Comparison of ENCODE assay signal across 29 mouse cellular contexts in the genomic region with DNA sequence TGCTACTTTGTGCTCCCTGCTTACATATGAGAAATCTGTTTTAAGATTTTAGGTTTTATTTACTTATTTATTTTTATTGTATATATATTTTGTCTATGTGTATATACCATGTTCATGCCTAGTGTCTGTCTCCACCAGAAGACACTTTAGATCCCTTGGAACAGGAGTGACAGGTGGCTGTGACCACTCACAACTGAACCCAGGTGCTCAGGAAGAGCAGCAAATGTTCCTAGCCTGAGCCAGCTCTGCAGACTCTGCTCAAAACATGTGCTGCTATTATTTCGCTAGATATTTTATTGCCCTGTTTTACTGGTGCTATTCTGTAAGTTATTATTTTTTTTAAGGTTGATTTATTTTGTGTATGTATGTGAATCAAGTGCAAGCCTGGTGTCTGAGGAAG.
"Had no signal": no experiment of that assay in that cellular context is flagged by ENCODE, and none has a peak within 500 bp of the region (broad histone marks: within the 10 kb centered on the region; RNA-seq: fewer than 3 reads in every experiment).

No protein-coding gene starts in this region.

- H3K27ac ChIP-seq: heart, embryonic 10.5 days; heart, embryonic 13.5 days; heart, embryonic 15.5 days; hindbrain, embryonic 10.5 days; hindbrain, embryonic 12.5 days; hindbrain, embryonic 13.5 days; hindbrain, embryonic 14.5 days; hindbrain, embryonic 15.5 days; hindbrain, postnatal 0 days; intestine, embryonic 15.5 days; kidney, embryonic 15.5 days; kidney, postnatal 0 days; left cerebral cortex, adult 2 months had no signal

- DNase-seq: heart, postnatal 14 days; heart, postnatal 36 days; heart, postnatal 4 days; kidney, adult 11 months; kidney, adult 18-20 months; kidney, adult 2 months; kidney, adult 8-10 months; kidney, adult 9 months; kidney, postnatal 10 days; kidney, postnatal 14 days; kidney, postnatal 25 days; kidney, postnatal 36 days; kidney, postnatal 4 days; layer of hippocampus, adult 9-11 months; layer of hippocampus, postnatal 36 days had no signal

- H3K4me3 ChIP-seq: heart, embryonic 10.5 days; heart, embryonic 12.5 days; heart, embryonic 13.5 days; heart, embryonic 15.5 days; hindbrain, embryonic 10.5 days; hindbrain, embryonic 12.5 days; hindbrain, embryonic 13.5 days; hindbrain, embryonic 15.5 days; intestine, embryonic 15.5 days; kidney, embryonic 15.5 days; left cerebral cortex, adult 2 months had no signal
